Mouse (Mus musculus): Measurements from ENCODE around the gene Pdap1.
"Not testable (repeated sequence)": the region's sequence is repeated elsewhere in the genome, so short reads cannot be mapped to it uniquely, and the experiment has no call there.

Pdap1 gene

DNA sequence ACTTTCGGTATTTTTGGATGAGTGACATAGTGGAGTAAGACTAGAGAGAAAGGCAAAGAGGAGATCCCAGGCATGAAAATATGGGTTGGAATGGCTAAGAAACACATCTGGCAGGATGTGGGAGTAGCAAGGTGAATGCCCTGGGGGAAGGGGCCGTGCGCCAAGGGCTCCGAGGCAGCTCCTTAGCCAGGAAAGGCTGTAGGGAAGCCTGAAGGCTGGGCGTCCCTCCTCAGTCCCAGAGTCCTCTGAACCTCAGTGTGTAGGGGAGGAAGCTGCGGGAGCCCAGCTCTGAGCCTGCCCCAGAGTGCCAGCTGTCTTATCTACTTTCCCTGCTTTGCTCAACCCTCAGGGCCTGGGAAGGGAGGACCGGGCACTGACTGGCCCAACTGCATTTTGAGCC lies 19.1 kb downstream of the Pdap1 start:
- ATAC-seq (ENCODE audit: insufficient number of reproducible peaks, low FRiP score, low TSS enrichment) = no peak

DNA sequence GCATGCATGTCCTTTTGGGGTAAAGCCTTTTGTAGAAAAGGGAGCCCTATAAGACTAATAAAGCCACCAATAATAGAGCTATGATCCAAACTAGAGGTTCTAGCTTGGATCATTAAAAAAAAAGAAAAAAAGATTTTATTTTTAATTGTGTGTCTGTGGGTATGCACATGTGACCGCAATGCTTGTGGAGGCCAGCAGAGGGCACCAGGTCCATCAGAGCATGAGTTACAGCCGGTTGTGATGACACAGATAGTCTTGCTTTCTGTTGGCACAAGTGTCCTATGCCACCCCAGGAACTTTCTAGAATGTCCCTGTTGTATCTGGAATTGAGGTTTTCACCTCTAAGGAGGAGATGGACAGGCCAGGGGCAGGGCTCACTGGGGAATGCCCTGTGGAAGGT lies 20.7 kb downstream of the Pdap1 start:
- no peak for ATAC-seq (ENCODE audit: insufficient number of reproducible peaks, low FRiP score, low TSS enrichment)

DNA sequence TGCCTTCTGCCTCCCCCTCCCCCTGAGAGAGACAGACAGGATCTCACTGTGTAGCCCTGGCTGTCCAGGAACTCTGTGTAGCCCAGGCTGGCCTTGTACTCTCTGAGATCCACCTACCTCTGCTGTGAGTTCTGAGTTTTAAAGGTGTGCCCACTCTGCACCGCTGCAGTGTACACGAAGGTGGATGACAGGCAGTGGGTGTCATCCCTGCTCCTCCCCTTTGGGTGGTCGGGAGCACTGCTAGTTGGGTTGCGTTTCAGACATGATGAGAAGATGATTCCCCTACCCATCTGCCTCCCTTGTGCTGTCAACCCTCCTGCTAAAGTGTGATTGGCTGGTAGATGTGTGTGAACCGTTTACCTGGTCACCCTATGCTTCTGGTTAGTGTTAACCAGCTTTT lies 21.6 kb downstream of the Pdap1 start:
- ATAC-seq (ENCODE audit: insufficient number of reproducible peaks, low FRiP score, low TSS enrichment) = no peak

DNA sequence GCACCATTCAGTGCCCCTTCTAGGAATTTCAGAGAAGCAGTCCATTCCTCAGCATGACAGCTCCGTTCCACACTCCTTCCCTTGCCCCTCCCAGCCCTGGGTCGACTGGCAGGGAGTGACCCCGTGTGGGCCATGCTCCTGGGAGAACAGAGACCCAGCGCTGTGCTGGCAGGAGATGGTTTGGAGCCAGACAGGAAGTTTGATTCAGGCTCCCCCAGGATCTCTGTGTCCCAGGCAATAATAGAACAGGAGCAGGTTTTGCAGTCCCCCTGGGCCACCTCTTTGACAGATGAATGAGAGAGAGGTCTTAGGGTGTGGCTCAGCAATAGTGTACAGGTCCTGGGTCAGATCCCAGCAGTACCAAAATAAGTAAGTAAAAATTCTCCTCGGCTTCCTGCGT lies 22.0 kb downstream of the Pdap1 start:
- ATAC-seq (ENCODE audit: insufficient number of reproducible peaks, low FRiP score, low TSS enrichment) = no peak

DNA sequence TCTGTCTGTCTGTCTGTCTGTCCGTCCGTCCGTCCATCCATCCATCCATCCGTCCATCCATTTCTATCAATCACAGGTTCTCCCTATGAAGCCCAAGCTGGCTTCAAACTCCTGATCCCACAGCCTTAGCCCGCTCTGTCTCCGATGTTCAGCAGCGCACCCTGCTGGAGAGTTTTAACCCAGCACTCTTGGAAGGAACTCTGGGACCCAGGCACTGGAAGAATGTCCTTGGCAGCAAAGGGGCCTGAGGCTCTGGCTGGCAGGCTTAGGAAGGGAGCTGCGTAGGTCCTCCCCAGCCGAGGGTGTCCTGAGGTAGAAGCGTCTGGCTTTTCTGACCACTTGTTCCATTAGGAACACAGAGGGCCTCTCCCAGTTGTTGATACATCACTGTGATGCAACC lies 23.1 kb downstream of the Pdap1 start:
- no peak for ATAC-seq (ENCODE audit: insufficient number of reproducible peaks, low FRiP score, low TSS enrichment)

DNA sequence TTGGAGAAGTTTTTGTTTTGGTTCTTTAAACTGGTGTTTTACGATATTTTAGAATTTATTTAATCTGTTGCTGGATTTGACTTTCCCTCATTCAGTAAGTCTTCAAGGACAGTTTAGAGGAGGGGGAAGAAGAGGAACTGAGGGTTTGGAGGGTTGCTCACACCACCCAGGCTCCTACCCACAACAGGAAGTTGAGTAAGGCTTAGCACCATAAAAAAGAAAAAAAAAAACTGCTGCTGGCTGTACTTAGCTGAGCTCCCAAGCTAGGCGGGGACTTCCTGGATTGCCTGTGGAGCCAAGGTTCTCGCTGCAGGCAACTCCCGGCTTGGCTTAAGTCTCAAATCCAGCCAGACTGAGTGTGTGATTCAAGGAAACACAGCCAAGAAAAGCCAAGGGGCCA lies 23.7 kb downstream of the Pdap1 start:
- no peak for ATAC-seq (ENCODE audit: insufficient number of reproducible peaks, low FRiP score, low TSS enrichment)

DNA sequence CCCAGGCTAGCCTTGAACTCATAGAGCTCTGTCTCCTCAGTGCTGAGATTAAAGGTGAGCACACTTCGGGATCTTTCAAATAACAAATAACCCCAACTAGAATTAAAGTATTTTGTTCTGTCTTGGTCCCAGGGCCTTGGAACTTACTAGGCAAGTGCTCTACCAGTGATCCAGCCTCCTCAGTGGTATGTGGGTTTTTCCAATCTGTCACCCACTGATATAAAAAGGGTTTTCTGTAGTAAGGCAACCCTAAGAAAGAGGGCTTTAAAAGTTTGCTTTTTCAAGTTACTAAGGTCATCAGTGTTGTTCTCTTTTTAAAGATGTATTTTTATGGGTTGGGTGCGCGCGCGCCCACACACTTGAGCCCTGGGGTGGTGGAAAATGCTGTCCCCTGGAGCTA lies 24.3 kb downstream of the Pdap1 start:
- no peak for ATAC-seq (ENCODE audit: insufficient number of reproducible peaks, low FRiP score, low TSS enrichment)

DNA sequence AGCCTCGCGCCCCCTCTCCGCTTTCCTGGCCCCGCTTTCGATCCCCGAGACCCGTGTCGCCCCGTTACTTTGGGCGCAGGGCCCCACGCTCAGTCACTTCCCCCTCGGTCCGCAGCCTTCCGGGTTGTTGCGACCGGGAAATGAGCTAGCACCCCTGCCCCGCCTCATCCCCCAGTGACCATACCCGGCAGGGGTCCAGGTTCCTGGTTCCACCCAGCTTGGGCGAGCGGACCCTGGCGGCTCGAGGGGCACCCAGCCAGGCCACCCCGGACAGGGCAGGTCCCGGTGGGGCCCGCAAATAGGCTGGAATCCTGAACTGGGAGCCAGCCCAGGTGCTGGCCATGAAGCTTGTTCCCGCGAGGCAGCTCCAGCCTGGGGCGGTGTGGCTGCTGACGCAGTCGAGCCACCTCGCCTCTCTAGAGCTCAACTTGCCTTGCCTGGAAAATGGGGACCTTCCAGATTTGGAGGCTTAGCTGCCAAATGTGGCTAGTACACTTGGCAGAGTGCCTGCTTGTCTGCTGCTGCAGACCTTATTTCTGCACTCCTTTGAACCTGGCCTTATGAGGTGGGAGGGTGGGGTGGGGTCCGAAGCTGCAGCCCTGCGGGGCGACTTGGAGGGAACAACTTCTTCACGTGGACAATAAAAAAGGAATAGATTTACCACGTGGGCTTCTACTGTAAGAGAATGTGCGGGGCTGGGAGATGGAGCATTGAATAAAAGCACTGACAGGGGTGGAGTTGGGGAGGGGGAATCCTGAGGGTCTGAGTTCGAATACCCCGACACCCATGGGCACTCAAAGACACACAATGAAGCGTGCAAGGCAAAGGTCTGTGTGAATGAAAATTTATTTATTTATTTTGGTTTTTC lies 25.2 kb downstream of the Pdap1 start:
- ATAC-seq (ENCODE audit: insufficient number of reproducible peaks, low FRiP score, low TSS enrichment) = no peak

DNA sequence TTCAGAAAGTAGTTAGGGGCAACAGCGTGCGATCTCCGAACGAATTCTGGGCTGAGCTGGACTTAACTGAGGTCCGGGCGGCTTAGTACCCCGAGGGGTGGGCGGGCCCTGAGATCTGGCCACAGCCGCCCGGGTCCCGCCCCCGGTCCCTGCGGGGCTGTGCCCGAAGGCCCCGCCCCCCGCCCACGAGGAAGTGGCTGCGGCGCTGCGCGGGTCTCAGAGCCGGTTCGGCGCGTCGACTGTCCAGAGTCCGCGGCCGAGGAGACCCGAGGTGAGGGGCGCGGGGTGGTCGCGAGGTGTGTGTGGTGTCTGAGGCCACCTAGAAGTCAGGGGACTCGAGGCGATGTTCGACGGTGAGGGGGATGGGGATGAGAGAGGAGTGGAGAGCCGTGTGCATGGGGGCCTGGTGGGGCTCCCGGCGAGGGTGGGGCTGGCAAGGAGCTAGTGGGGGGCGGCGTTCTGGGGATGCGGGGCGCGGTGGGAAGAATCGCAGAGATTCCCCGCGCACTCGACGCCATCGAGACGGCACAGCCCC lies 25.9 kb downstream of the Pdap1 start, which contains the start of gene Arpc1b:
Arpc1b (plus strand) TSS at position 145 of the 535 bp plus-strand sequence.
- no peak for ATAC-seq (ENCODE audit: insufficient number of reproducible peaks, low FRiP score, low TSS enrichment)

DNA sequence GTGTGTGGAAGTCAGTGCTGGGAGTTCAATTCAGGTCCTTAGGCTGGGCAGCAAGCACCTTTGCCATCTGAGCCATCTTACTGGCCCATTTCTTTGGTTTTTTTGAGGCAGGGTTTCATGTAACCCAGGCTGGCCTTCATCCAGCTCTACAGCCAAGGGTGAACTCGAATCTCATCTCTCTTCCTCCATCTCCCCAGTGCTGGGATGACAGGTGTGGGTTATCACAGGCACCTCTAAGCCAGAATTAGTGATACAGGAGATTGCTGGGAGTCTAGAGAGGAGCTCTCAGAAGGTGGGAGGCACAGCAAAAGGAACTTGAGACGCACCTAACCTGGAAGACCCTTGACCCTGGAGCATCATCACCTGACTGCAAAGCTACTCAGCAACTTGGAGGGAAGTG lies 26.6 kb downstream of the Pdap1 start:
- ATAC-seq (ENCODE audit: insufficient number of reproducible peaks, low FRiP score, low TSS enrichment) = no peak

DNA sequence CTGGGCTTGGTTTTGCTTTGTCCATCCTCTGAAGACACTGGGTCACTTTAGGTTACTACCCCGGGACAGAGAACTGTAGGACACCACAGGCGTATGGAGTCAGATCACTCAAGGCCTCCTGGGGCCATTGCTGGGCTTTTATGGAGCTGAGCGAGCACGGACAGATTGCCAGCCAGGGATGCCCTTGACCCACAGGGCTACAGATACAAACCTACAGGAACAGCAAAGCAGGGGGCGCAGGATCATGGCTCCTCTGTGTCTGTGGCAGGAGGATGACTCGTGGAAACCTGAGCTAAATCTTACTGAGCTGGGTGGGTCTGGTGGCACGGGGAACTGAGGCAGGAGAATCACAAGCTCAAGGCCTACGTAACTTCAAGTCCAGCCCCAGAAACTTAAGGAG lies 27.5 kb downstream of the Pdap1 start:
- no peak for ATAC-seq (ENCODE audit: insufficient number of reproducible peaks, low FRiP score, low TSS enrichment)

DNA sequence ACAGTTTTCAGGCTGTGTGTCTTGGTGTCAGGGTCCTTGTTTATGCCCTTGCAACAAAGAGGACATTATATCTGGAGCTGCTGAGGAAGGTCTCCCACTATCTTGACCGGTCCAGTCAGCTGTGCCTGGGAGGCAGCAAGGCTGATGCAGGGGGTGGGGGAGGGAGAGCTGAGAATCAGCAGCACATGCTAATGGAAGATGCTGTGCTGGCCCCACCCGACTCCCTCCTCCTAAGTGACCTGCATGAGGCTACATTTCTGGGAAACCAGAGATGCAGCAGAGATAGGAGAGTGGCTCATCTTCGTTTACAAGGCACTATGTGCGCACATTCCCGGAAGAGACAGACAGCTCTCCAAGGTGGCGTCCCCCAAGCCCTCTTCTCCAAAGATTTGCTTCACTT lies 29.6 kb downstream of the Pdap1 start:
- no peak for ATAC-seq (ENCODE audit: insufficient number of reproducible peaks, low FRiP score, low TSS enrichment)

DNA sequence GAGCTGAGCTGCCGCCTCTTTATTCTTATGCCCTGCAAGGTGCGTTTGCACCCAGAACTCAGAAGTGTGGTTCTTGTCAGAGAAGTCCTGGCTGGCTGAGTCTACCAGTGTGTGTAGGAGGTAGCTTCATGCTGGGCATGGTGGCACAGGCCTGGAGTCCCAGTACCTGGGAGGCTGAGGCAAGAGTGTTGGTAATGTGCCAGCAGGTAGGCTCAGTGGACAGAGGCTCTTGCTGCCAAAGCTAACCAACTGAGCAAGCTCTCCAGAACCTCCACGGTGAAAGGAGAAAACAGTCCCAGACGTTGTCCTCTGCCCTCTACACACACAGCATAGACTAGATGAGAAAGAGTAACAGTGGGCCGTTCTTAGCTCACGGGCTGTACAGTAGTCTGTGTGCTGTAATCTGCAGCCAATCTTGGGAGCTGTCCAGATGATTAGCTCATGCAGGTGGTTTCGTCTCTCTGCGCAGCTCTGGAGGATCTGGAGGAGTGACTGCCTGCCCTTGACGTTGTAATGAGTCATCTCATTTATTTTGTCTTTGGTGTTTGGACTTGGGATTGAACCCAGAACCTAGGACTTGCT lies 34.3 kb downstream of the Pdap1 start:
- no peak for ATAC-seq (ENCODE audit: insufficient number of reproducible peaks, low FRiP score, low TSS enrichment)

DNA sequence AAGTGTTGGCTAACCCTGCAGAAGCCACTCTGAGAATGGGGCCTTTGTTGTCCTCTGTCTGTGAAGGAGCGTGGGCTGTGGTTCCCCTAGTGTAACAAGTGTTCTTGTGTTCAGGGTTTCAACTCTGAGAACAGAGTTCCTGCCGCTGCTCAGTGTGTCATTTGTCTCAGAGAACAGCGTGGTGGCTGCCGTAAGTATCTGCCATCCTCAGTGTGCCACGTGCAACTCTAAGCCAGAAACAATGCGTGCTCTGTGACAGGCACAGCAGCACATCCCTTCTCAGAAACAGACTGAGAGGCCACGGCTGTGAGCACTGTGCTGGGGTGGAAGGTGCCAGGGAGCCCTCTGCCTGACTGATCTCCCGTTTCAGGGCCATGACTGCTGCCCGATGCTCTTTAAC lies 35.7 kb downstream of the Pdap1 start:
- ATAC-seq (ENCODE audit: insufficient number of reproducible peaks, low FRiP score, low TSS enrichment) = no peak

DNA sequence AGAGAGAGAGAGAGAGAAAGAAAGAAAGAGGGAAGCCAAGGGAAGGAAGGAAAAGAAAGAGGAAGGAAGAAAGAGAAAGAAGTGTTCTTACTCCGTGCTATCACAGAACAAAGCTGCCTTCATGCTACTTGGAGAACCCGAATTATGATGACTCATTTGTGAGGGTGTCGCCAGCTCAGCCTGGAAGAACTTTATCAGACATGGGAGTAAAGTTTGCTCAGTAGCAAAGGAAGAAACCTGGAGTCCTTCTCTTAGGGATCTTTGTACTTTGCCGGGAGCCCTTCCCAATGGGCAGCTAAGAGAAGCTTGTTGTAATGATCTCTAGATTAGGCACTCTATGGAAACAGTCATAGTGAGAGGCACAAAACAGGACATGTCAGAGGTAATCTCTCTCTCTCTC lies 37.3 kb downstream of the Pdap1 start:
- no peak for ATAC-seq (ENCODE audit: insufficient number of reproducible peaks, low FRiP score, low TSS enrichment)

DNA sequence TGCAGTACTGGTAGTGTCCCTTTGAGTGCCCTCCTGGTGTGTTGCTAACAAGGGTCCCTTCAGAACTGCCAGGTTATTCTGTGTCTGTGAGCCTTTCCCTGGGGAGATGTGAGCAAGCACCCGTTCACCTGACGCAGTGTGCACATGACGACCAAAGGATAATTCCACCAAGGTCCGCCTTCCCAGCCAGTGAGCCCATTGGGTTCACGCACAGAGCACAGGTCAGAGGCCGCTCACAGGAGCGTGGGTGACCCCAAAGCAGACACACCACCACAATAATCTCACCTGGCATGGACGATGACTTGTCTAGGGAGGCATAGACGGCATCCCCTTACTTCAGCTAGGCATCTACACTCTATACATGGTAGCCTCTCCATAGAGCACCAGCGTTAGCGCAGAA lies 38.6 kb downstream of the Pdap1 start:
- ATAC-seq (ENCODE audit: insufficient number of reproducible peaks, low FRiP score, low TSS enrichment) = not testable (repeated sequence)

DNA sequence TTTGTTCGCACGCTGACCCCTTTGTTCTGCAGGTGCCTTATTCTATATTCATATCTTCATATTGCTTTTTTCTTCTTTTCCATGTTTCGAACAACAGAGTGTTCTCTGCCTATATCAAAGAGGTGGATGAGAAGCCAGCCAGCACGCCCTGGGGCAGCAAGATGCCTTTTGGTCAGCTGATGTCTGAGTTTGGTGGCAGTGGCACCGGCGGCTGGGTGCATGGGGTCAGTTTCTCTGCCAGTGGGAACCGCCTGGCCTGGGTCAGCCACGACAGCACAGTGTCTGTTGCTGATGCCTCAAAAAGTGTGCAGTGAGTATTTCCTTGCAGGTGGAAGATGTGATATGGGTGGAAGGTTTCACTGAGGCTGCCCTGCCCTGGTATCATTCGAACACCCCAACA lies 39.1 kb downstream of the Pdap1 start:
- ATAC-seq (ENCODE audit: insufficient number of reproducible peaks, low FRiP score, low TSS enrichment) = no peak

DNA sequence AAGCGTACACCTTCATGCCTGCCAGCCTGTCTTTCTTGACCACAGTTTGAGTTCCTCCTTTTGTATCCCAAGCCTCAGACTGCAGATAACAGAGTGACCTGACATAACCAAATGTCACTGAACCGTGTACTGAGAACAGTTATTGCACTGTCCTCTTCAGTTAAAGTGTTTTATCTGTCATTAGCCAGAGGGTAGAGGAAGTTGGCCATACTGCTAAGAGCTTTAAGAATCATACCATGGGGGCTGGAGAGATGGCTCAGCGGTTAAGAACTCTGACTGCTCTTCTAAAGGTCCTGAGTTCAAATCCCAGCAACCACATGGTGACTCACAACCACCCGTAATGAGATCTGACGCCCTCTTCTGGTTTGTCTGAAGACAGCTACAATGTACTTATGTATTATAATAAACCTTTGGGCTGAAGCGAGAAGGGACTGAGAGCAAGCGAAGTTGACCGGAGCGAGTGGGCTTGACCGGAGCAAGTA lies 41.7 kb downstream of the Pdap1 start:
- no peak for ATAC-seq (ENCODE audit: insufficient number of reproducible peaks, low FRiP score, low TSS enrichment)

DNA sequence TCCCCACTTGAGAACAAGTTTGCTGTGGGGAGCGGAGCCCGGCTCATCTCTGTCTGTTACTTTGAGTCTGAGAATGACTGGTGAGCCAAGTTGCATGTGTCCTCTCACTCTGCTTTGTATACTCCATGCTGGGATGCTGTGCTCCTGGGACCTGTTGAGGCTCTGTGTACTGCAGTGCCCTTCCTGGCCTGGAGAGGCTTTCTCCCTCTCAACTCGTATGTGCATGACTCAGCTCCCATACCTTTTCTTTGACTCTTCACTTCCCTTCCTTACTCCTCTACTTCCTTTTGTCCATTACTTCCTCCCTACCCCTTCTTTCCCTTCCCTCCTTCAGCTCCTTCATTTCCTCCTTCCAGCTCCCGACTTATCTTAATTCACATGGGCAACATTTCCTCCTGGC lies 43.8 kb downstream of the Pdap1 start:
- ATAC-seq (ENCODE audit: insufficient number of reproducible peaks, low FRiP score, low TSS enrichment) = no peak

DNA sequence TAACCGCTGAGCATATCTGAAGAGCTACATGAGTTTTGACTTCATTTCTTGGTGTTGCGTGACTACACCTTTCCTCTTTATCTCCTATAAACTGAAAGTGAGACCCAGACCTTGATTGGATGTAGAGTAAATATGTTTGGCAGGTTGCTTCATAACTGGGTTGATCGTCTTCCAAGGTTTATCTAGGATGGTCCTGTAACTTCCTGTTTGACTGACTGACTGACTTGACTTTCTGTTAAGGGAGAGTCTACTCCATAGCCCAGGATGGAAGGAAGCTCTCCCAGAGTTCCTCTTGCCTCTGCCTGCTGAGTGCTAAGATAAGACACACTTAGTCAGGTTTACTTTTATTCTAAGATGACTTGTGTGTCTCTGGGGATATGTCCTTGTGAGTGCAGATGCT lies 50.2 kb downstream of the Pdap1 start:
- no peak for ATAC-seq (ENCODE audit: insufficient number of reproducible peaks, low FRiP score, low TSS enrichment)

DNA sequence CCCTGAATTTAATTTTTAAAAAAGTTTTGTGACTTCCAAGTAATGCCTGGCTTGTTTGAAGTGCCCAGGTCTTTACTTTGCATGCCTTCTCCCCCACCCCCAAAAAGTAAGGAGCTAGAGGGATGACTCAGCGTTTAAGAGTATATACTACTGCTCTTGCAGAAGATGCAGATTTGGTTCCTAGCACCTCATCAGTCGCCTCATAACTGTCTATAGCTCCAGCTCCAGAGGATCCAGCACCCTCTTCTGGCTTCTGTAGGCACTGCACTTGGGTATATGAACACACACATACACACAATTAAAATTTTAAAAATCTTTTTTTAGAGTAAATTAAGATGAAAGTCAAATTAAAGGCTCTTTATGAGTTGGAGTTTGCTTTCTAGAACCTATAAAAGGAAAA lies 51.9 kb downstream of the Pdap1 start:
- ATAC-seq (ENCODE audit: insufficient number of reproducible peaks, low FRiP score, low TSS enrichment) = no peak

DNA sequence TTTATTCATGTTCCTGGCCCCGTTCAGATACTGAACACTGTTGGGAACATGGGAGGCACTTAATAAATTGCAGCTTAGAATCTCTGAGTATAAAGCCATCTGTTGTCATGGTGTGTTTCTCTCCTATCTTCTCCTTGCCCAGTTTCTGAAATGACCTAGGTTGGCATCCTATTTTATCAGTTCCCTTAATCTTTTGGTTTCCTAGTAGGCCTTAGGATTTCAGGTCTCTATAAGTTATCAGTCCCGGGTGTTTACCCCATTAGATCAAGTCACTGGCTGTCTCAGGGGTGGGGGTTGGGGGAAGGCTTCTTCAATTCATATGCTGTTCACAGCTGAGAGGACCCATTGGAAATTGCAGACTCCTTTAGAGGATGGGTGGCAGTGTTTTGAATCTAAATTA lies 55.2 kb downstream of the Pdap1 start:
- ATAC-seq (ENCODE audit: insufficient number of reproducible peaks, low FRiP score, low TSS enrichment) = no peak

Data from cerebellum, adult (tissue).